Mouse (Mus musculus) heart, postnatal 25 days (tissue): Measurements from ENCODE around the gene Ube2m. TPM values are rescaled to one million over a fixed set of nuclear protein-coding genes. Genes with fewer than 3 reads are reported as not detected.
"Not testable (repeated sequence)": the region's sequence is repeated elsewhere in the genome, so short reads cannot be mapped to it uniquely, and the experiment has no call there.

Experiments used
- DNase-seq: peaks from one replicate; pipeline ENCODE4 v3.0.0; 2022; ENCODE audit warnings: low spot score
- intact Hi-C: fragments of 180-260 bp; cut with DNase I; formaldehyde crosslinking; loops from one replicate; pipeline ENCODE4 v1.15.1; 2025
- total RNA-seq, 2 experiments: library from RNA; stranded (reverse); gene quantifications; 2 replicates each; pipeline ENCODE4 v1.2.3; 2021

The Ube2m gene
- total RNA-seq = 100 to 1,000 TPM; 190 to 199 TPM

- intact Hi-C loops = loop anchor here (10.0 kb wide), 1 partner anchor 563 kb away; the partner anchor contains the start of gene Zfp606
- DNase-seq = peak; percentile 95
These were observed at the start of gene Ube2m for GRCm38 (mm10) chr7:13037901-13038555. Gene Ube2m, minus strand, starts transcription at chr7:13038275.

- intact Hi-C loops = no loop called here
These were observed 34.2 kb upstream of the Ube2m start for GRCm38 (mm10) chr7:13072293-13072692.

DNA sequence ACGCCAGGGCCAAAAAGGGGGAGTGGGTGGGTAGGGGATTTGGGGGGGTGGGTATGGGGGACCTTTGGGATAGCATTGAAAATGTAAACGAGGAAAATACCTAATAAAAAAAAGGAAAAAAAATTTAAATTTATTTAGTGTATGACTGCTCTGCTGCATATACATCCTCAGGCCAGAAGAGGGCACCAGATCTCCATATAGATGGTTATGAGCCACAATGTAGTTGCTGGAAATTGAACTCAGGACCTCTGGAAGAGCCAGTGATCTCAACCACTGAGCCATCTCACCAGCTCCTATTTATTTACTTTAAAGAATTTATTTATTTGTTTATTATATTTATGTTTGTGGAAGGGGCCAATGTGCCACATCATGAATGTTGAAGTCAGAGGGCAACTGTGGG is 25.3 kb upstream of the Ube2m start:
- intact Hi-C loops, DNase-seq: not testable (repeated sequence)

More at GRCm38 (mm10) chr7:13072293-13072692, 34.2 kb upstream of the Ube2m start:
- no peak for DNase-seq

GRCm38 (mm10) chr7:13059536-13059935 is 21.5 kb upstream of the Ube2m start:
- no peak for DNase-seq
- intact Hi-C loops = no loop called here

DNA sequence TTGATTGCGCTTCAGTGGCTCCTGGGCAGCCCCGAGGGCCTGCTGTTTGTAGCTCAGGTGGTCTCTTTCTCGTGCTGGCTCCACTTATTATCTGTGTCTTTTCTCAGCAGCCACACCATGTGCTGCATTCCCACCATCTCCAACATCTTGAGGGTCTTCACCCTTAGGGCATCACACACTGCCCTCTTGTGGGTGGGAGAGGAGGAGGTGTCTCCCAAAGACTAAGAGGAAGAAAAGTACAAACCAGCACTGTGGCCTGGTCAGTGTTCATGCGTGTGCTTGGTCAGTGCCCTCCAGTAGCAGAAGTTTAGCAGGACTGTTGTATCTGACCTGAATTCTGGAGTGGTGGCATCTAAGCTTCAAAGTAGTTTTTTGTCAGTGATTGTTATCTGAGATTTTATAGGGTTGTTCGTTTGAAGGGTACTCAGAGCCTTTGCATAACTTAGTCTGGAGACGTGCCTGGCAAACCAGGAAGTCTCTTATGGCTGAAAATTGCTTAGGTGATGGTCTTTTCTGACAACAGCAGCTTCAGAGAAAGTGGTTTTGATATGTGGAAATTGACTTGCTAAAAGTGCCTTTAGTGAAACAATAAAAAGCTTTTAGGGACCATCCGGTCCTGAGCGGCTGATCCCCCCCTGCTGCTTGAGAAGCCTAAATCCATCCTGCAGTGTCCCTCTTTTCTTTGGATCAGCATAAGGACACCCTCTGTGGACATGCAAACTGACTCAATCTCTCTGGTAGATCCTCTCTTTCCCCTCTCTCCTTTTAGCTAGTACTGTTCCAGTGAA is 19.0 kb upstream of the Ube2m start:
- no peak for DNase-seq
- intact Hi-C loops = no loop called here

DNA sequence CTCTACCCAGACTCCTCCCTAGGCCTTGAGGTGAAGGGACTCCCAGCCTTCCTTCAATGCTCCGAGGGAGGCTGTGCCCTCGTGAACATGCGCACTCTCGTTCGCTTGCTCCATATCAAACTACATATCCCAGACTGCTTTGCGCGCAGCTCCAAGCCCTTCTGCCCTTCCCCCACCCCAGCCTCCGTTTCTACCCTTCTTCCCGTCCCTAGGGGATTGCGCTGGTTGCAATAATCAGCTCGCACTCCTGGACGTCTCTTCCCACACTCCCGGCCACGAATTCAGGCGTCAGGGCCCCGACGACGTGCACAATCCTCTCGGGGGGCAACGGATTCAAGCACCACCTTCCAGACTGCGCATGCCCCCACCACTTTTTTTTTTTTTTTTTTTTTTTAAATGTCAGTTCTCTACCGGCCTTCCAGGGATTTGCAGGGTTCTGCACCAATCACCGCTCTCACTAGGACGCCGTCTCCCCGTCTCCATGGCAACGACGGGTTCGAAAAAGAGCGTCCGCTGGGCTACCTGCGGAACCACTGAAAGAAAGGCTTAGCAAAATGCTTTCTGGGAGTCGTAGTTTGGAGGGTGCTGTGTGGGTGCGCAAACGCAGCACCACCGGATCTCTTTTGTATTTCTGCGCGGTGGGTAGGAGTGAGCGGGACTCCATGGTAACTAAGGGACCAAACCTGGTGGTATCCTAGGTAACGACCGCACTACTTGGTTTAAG is 16.4 kb upstream of the Ube2m start, which contains the start of gene Mzf1:
Gene Mzf1, minus strand, starts transcription at position 478 of the 724 bp plus-strand sequence.
- peak; percentile 82 for DNase-seq
- intact Hi-C loops = loop anchor here (2.0 to 5.0 kb wide), 3 partner anchors 20 to 223 kb away; partner anchors contain the start of genes Chmp2a, Lig1, Rps5 and Zswim9

- intact Hi-C loops = loop anchor here (2.0 to 5.0 kb wide), 3 partner anchors 19 to 223 kb away; partner anchors contain the start of genes Chmp2a, Lig1, Rps5 and Zswim9
- no peak for DNase-seq
These were observed 15.8 kb upstream of the Ube2m start for GRCm38 (mm10) chr7:13053961-13054286.

DNA sequence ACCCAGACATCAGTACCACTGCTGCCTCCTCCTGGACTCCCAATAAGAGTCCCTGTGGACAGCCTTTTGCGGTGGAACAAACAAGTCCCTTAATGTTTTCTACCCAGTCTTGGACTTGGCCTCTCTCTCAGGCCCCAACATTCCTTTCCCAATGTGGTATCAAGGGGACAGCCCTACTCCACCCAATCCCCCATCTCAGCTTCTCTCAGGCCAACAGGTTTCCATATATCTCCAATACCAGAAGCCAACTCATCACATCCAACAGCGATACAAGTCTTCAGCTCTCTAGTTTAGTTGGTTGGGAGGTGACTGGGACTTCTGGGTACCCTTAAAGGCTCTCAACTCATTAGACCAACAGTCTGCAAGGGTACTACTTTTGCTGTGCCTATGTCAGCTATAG is 15.4 kb upstream of the Ube2m start:
- DNase-seq = no peak

DNA sequence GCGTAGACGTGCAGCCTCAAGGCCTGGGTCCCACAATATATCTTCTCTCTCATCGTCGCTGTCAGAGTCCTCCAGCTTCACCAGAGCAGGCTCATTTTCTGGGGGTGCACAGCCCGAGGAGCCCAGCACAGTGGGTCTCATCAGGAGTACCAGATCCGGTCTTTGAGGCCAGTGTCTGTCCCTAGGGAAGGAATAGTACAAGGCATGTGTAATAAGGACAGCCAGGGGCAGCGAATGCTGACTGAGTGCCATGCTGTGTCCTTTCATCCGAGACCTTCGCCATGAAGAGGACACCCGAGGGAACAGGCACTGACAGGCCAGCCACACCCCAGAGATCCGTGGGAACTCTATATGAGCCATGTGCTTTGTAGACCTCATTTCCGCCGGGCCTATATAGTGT is 14.9 kb upstream of the Ube2m start:
- intact Hi-C loops = loop anchor here (5.0 kb wide), 2 partner anchors 131 to 224 kb away; partner anchors contain the start of genes Lig1, Rps5 and Zswim9
- DNase-seq = no peak

More for the DNA sequence above, 15.4 kb upstream of the Ube2m start:
- intact Hi-C loops = loop anchor here (5.0 kb wide), 2 partner anchors 131 to 224 kb away; partner anchors contain the start of genes Lig1, Rps5 and Zswim9

GRCm38 (mm10) chr7:13046084-13046483 is 8.0 kb upstream of the Ube2m start:
- intact Hi-C loops = loop anchor here (1.0 to 2.0 kb wide), 2 partner anchors 37 to 137 kb away; no protein-coding TSS in a partner anchor
- DNase-seq = no peak

DNA sequence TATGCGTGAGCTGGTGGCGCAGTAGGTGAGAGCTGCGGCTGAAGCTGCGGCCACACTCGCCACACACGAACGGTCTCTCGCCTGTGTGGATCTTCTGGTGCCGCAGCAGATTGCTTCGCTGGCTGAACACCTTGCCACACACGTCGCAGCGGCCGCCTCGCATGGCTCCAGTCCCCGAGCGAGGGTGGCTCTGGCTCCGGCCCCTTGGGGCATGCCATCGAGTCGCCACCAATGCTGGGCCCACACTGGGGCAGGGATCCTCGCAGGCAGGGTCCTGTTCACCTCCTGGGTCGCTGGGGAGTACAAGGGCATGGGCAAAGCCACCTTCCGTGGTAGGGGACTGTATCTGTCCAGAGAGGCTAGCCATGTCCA is 6.2 kb upstream of the Ube2m start:
- intact Hi-C loops = no loop called here
- DNase-seq = no peak

DNA sequence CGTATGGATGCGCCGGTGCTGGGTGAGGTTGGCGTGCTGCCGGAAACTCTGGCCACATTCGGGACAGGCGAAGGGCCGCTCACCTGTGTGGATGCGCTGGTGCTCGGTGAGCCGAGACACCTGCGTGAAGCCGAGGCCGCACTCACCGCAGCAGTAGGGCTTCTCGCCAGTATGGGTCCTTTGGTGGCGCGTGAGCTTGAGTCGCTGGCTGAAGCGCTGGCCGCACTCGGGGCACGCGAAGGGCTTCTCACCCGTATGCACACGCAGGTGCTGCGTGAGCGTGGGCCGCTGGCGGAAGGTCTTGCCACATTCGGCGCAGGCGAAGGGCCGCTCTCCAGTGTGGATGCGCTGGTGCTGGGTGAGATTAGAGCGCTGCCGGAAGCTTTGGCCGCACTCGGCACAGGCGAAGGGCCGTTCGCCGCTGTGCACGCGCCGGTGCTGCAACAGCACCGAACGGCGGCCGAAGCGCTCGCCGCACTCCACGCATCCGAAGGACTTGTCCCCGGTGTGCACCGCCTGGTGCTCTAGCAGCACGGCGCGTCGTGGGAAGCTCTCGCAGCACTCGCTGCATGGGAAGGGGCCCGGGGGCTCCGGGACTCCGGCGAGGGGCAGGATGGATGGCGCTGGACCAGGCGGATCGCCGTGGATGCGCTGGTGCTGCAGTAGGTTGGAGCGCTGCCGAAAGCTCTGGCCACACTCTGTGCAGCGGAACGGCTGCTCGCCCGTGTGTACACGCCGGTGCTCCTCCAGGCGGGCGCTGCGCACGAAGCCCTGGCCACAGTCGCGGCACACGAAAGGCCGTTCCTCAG is 5.6 kb upstream of the Ube2m start:
- intact Hi-C loops = no loop called here
- no peak for DNase-seq

GRCm38 (mm10) chr7:13043120-13043444 is 5.0 kb upstream of the Ube2m start:
- intact Hi-C loops = no loop called here
- DNase-seq = no peak

- intact Hi-C loops = no loop called here
- no peak for DNase-seq
These were observed 4.4 kb upstream of the Ube2m start for GRCm38 (mm10) chr7:13042511-13042910.

DNA sequence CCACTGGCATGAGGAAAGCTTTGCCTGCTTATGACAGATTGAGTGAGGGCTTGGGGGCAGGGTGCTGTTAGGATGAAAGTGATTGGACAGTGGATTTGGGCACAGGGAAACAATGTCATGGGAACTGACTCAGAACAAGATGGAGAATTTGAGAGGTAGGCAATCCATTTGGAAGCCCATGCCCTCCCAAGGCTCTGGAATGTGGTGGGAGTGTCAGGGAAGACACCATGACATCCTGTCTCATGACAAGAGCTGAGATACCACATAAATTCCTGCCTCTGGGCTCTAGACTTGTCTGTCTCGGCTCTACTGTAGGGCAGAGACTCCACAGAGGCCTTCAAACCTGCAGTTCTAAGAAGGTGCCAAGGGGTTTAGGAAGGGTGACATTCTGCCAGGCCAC is 3.2 kb upstream of the Ube2m start:
- no peak for DNase-seq
- intact Hi-C loops = no loop called here

GRCm38 (mm10) chr7:13039181-13039580 is 1.1 kb upstream of the Ube2m start:
- DNase-seq = no peak
- intact Hi-C loops = loop anchor here (10.0 kb wide), 1 partner anchor 564 kb away; the partner anchor contains the start of gene Zfp606

- DNase-seq = no peak
- intact Hi-C loops = loop anchor here (10.0 kb wide), 1 partner anchor 564 kb away; the partner anchor contains the start of gene Zfp606
These were observed 620 bp upstream of the Ube2m start for GRCm38 (mm10) chr7:13038621-13039169.

- intact Hi-C loops = loop anchor here (10.0 kb wide), 1 partner anchor 563 kb away; the partner anchor contains the start of gene Zfp606
- DNase-seq = no peak
These were observed 709 bp downstream of the Ube2m start for GRCm38 (mm10) chr7:13037366-13037765.

- DNase-seq = no peak
- intact Hi-C loops = loop anchor here (10.0 kb wide), 1 partner anchor 562 kb away; the partner anchor contains the start of gene Zfp606
These were observed 1.3 kb downstream of the Ube2m start for GRCm38 (mm10) chr7:13036806-13037205.
